ENCODE assay signal across 8 mouse cellular contexts in genomic region chr3:127552434-127552972, GRCm38 (mm10). TPM values are rescaled to one million over a fixed set of nuclear protein-coding genes. Genes with fewer than 3 reads are reported as not detected.
A peak's percentile ranks its signal among the peaks of the same experiment; 100 is the strongest.
DNase-seq lines count a peak whose midpoint lies in the region; ATAC-seq and TF ChIP-seq lines count a peak whose summit lies in the region.

No protein-coding gene starts in this region.

- intact Hi-C loops in left cerebral cortex, postnatal 36 days (cut with DNase I) = loop anchor here (5.0 to 10.0 kb wide), 3 partner anchors 100 to 378 kb away; no protein-coding TSS in a partner anchor

- H3K9me3 ChIP-seq in forebrain, embryonic 13.5 days (replicated peaks) = no peaks in the 10 kb centered on the region
- no peaks in the 10 kb centered on the region for H3K9me3 ChIP-seq in limb, embryonic 11.5 days (ENCODE audit: control insufficient read depth, low read length)
- H3K9me3 ChIP-seq in midbrain, postnatal 0 days (ENCODE audit: low read length) = no peaks in the 10 kb centered on the region

- peaks cover 20% of the 10 kb centered on the region for H3K36me3 ChIP-seq in forebrain, embryonic 13.5 days (ENCODE audit: poor library complexity, severe bottlenecking)
- H3K36me3 ChIP-seq in limb, embryonic 11.5 days (ENCODE audit: control insufficient read depth, insufficient read depth, low read length) = peaks cover 4% of the 10 kb centered on the region; the same call in 1 of the 2 replicates
- H3K36me3 ChIP-seq in midbrain, postnatal 0 days (ENCODE audit: insufficient read depth, low read length) = no peaks in the 10 kb centered on the region

- H3K27me3 ChIP-seq in forebrain, embryonic 13.5 days = no peaks in the 10 kb centered on the region
- no peaks in the 10 kb centered on the region for H3K27me3 ChIP-seq in limb, embryonic 11.5 days (ENCODE audit: control insufficient read depth, insufficient read depth, low read length)
- no peaks in the 10 kb centered on the region for H3K27me3 ChIP-seq in midbrain, postnatal 0 days (ENCODE audit: insufficient read depth, low read length)

- TF ChIP-seq CTCF in midbrain, postnatal 0 days (IDR thresholded peaks at IDR 0.05) = no peak

- H3K27ac ChIP-seq in forebrain, embryonic 13.5 days = peak overlapping the region; percentile 92
- peak overlapping the region; percentile 81; the same call in 1 of the 2 replicates for H3K27ac ChIP-seq in limb, embryonic 11.5 days (replicated peaks; ENCODE audit: low read depth, low read length)
- peak overlapping the region; percentile 93 for H3K27ac ChIP-seq in midbrain, postnatal 0 days (ENCODE audit: low read depth, low read length)

- peak overlapping the region; percentile 73 for H3K9ac ChIP-seq in forebrain, embryonic 13.5 days
- peak overlapping the region; percentile 82 for H3K9ac ChIP-seq in limb, embryonic 11.5 days (ENCODE audit: low read length)
- H3K9ac ChIP-seq in midbrain, postnatal 0 days (replicated peaks; ENCODE audit: low read length, poor library complexity, severe bottlenecking) = peak overlapping the region; percentile 64; the same call in 1 of the 2 replicates

- peak overlapping the region; percentile 68 for H3K4me3 ChIP-seq in forebrain, embryonic 13.5 days
- H3K4me3 ChIP-seq in limb, embryonic 11.5 days (ENCODE audit: low read depth, low read length) = peak overlapping the region; percentile 73
- peak overlapping the region; percentile 70 for H3K4me3 ChIP-seq in midbrain, postnatal 0 days (ENCODE audit: low read depth, low read length)

- H3K4me1 ChIP-seq in forebrain, embryonic 13.5 days = peaks cover 21% of the 10 kb centered on the region
- 0 out of 2 replicates have a peak, but pooled peaks cover 5% of the 10 kb centered on the region for H3K4me1 ChIP-seq in limb, embryonic 11.5 days (ENCODE audit: control insufficient read depth, insufficient read depth, low read length)
- no peaks in the 10 kb centered on the region for H3K4me1 ChIP-seq in midbrain, postnatal 0 days (ENCODE audit: insufficient read depth, low read length)

- WGBS in forebrain, embryonic 13.5 days = 6% methylated on average over 12 of the region's 13 CpGs
- WGBS in limb, embryonic 11.5 days = 9% methylated on average over 11 of the region's 13 CpGs
- 5% methylated on average over 10 of the region's 13 CpGs for WGBS in midbrain, postnatal 0 days

- DNase-seq in urinary bladder, postnatal 14 days (ENCODE audit: low spot score) = peak; percentile 3
- DNase-seq in urinary bladder, adult 2 months (ENCODE audit: low spot score) = no peak
- DNase-seq in limb, embryonic 11.5 days (ENCODE audit: low spot score) = no peak
- no peak for DNase-seq in midbrain, postnatal 0 days (ENCODE audit: low spot score)
- no peak for DNase-seq in layer of hippocampus, postnatal 36 days
- DNase-seq in adrenal gland, adult 2 months = no peak
- no peak for DNase-seq in left cerebral cortex, postnatal 36 days (ENCODE audit: low spot score in 2 of 2)

- ATAC-seq in forebrain, embryonic 13.5 days = no peak
- ATAC-seq in limb, embryonic 11.5 days (ENCODE audit: insufficient number of reproducible peaks, low FRiP score, low TSS enrichment, low read depth) = no peak
- no peak for ATAC-seq in midbrain, postnatal 0 days (ENCODE audit: low FRiP score)

- H3K4me2 ChIP-seq in forebrain, embryonic 13.5 days = peak overlapping the region; percentile 62
- H3K4me2 ChIP-seq in limb, embryonic 11.5 days (ENCODE audit: low read depth, severe bottlenecking) = peak overlapping the region; percentile 44
- peak overlapping the region; percentile 57 for H3K4me2 ChIP-seq in midbrain, postnatal 0 days (ENCODE audit: low read depth, low read length, poor library complexity, severe bottlenecking)

RNA-seq across cellular contexts. Expression of gene Larp7, which starts 0.6 kb away (rescaled TPM):
- 18.7 and 19.8 TPM in 2 replicates for polyA plus RNA-seq in urinary bladder, adult 2 months (2012; rRNA removed)
- 58.2 and 59.1 TPM in 2 replicates for polyA plus RNA-seq in forebrain, embryonic 13.5 days (2015; fragmentation: Nextera tagmentation; extraction: Ambion mirVana)
- 78.8 and 86.4 TPM in 2 replicates for polyA plus RNA-seq in limb, embryonic 11.5 days (2014; fragmentation: Nextera tagmentation; extraction: Ambion mirVana)
- 9.0 and 14.0 TPM in 2 replicates for total RNA-seq in midbrain, postnatal 0 days (2014; rRNA removed)
- polyA plus RNA-seq in midbrain, postnatal 0 days (2015; fragmentation: Nextera tagmentation; extraction: Ambion mirVana) = 27.6 and 31.8 TPM in 2 replicates
- 10 to 100 TPM; 18.1 to 18.2 TPM for total RNA-seq in layer of hippocampus, postnatal 36 days (2021)
- 10 to 100 TPM; 20.5 to 23.5 TPM for total RNA-seq in adrenal gland, adult 2 months (2021)
- polyA plus RNA-seq in adrenal gland, adult 2 months (2012; rRNA removed) = not detected in 2 replicates
- 10 to 100 TPM; 16.7 to 17.3 TPM for total RNA-seq in left cerebral cortex, postnatal 36 days (2021)

RNA-seq across cellular contexts. Expression of gene Zgrf1, which starts 0.8 kb away (rescaled TPM):
- 2.1 and 2.9 TPM in 2 replicates for polyA plus RNA-seq in urinary bladder, adult 2 months (2012; rRNA removed)
- polyA plus RNA-seq in forebrain, embryonic 13.5 days (2015; fragmentation: Nextera tagmentation; extraction: Ambion mirVana) = 9.2 and 10.6 TPM in 2 replicates
- polyA plus RNA-seq in limb, embryonic 11.5 days (2014; fragmentation: Nextera tagmentation; extraction: Ambion mirVana) = 11.4 and 14.1 TPM in 2 replicates
- 2.0 and 3.3 TPM in 2 replicates for total RNA-seq in midbrain, postnatal 0 days (2014; rRNA removed)
- 1.3 and 1.9 TPM in 2 replicates for polyA plus RNA-seq in midbrain, postnatal 0 days (2015; fragmentation: Nextera tagmentation; extraction: Ambion mirVana)
- total RNA-seq in layer of hippocampus, postnatal 36 days (2021) = 1 to 10 TPM; 2.0 to 2.5 TPM
- 1 to 10 TPM in 1 of 2 experiments, under 1 TPM in 1; 0.98 to 1.1 TPM for total RNA-seq in adrenal gland, adult 2 months (2021)
- polyA plus RNA-seq in adrenal gland, adult 2 months (2012; rRNA removed) = 0.10 and 0.18 TPM in 2 replicates
- total RNA-seq in left cerebral cortex, postnatal 36 days (2021) = 1 to 10 TPM; 2.6 to 3.6 TPM

RNA-seq across cellular contexts. Expression of gene Ank2, which starts 53.4 kb away (rescaled TPM):
- 7.9 and 10.9 TPM in 2 replicates for polyA plus RNA-seq in urinary bladder, adult 2 months (2012; rRNA removed)
- polyA plus RNA-seq in forebrain, embryonic 13.5 days (2015; fragmentation: Nextera tagmentation; extraction: Ambion mirVana) = 122 and 125 TPM in 2 replicates
- 16.6 and 17.1 TPM in 2 replicates for polyA plus RNA-seq in limb, embryonic 11.5 days (2014; fragmentation: Nextera tagmentation; extraction: Ambion mirVana)
- total RNA-seq in midbrain, postnatal 0 days (2014; rRNA removed) = 623 and 716 TPM in 2 replicates
- 155 and 200 TPM in 2 replicates for polyA plus RNA-seq in midbrain, postnatal 0 days (2015; fragmentation: Nextera tagmentation; extraction: Ambion mirVana)
- total RNA-seq in layer of hippocampus, postnatal 36 days (2021) = 100 to 1,000 TPM; 693 to 758 TPM
- total RNA-seq in adrenal gland, adult 2 months (2021) = 10 to 100 TPM; 36.3 to 44.8 TPM
- polyA plus RNA-seq in adrenal gland, adult 2 months (2012; rRNA removed) = 19.6 and 30.1 TPM in 2 replicates
- 100 to 1,000 TPM; 847 to 969 TPM for total RNA-seq in left cerebral cortex, postnatal 36 days (2021)

Comparison
In these comparisons a context has a peak if more than half of its experiments do, and no peak if none do; other contexts are left out.
1. RNA of gene Larp7, which starts 0.6 kb away (polyA plus RNA-seq): 78.8 to 86.4 TPM in limb, embryonic 11.5 days, 58.2 to 59.1 TPM in forebrain, embryonic 13.5 days, 27.6 to 31.8 TPM in midbrain, postnatal 0 days and 18.7 to 19.8 TPM in urinary bladder, adult 2 months; not detected in adrenal gland, adult 2 months; every median in the first group is over 10 times any median in the second.
2. Peak in every context shown above with its lines, with median percentiles within 50 percentile points of each other: H3K27ac ChIP-seq, H3K4me2 ChIP-seq, H3K4me3 ChIP-seq and H3K9ac ChIP-seq.